Mouse (Mus musculus) intestine, embryonic 14.5 days (tissue): Measurements from ENCODE around the gene Cacna1e. TPM values are rescaled to one million over a fixed set of nuclear protein-coding genes. Genes with fewer than 3 reads are reported as not detected.

ENCODE experiments used
- ATAC-seq: fragments of 200-750 bp; cut with Nextera tagmentation; replicated peaks from 2 replicates; pipeline ENCODE4 v1.8.0; 2017; ENCODE audit warnings: low read depth, moderate number of reproducible peaks, moderate TSS enrichment, moderate library complexity; ENCODE audit not compliant: low FRiP score, low TSS enrichment
- DNase-seq: peaks from one replicate; pipeline ENCODE4 v3.0.0-alpha.2; 2018; ENCODE audit warnings: low spot score
- H3K27ac ChIP-seq: fragments of 300-500 bp; sonication (generic); 2 replicates; pipeline ENCODE4 v1.5.1; 2014; ENCODE audit warnings: low read depth, mild to moderate bottlenecking, control low read depth
- H3K27me3 ChIP-seq: fragments of 300-500 bp; sonication (generic); replicated peaks from 2 replicates; pipeline ENCODE4 v1.6.1; 2014; ENCODE audit warnings: low read length, control low read depth; ENCODE audit not compliant: control insufficient read depth, insufficient read depth
- H3K36me3 ChIP-seq: fragments of 300-500 bp; sonication (generic); 2 replicates; pipeline ENCODE4 v1.6.1; 2014; ENCODE audit warnings: low read length, control low read depth; ENCODE audit not compliant: control insufficient read depth, insufficient read depth
- H3K4me1 ChIP-seq: fragments of 300-500 bp; sonication (generic); replicated peaks from 2 replicates; pipeline ENCODE4 v1.6.1; 2014; ENCODE audit warnings: low read length, control low read depth, mixed read lengths; ENCODE audit not compliant: control insufficient read depth, insufficient read depth
- H3K4me2 ChIP-seq: fragments of 300-500 bp; sonication (generic); 2 replicates; pipeline ENCODE4 v1.6.1; 2014; ENCODE audit warnings: low read length
- H3K4me3 ChIP-seq: fragments of 300-500 bp; sonication (generic); 2 replicates; pipeline ENCODE4 v1.5.1; 2014; ENCODE audit warnings: low read depth, low read length, control low read depth, mixed read lengths
- H3K9ac ChIP-seq: fragments of 300-500 bp; sonication (generic); 2 replicates; pipeline ENCODE4 v1.6.1; 2014; ENCODE audit warnings: mild to moderate bottlenecking, low read length
- H3K9me3 ChIP-seq: fragments of 300-500 bp; sonication (generic); 2 replicates; pipeline ENCODE4 v1.6.1; 2016; ENCODE audit warnings: low read length, control low read depth; ENCODE audit not compliant: control insufficient read depth
- WGBS: fragments of 180-500 bp; shearing (Covaris S2); extraction: QIAGEN DNeasy Blood & Tissue Kit; methylation state at CpG from one replicate; pipeline ENCODE4 v1.1.7; 2014; 5-methylcytosine and 5-hydroxymethylcytosine counted together
- polyA plus RNA-seq: library from polyadenylated mRNA; unstranded; fragments of >200 nt; fragmentation: Nextera tagmentation; extraction: Ambion mirVana; gene quantifications from 2 replicates; pipeline ENCODE4 v1.2.1, GENCODE M21; 2014

The Cacna1e gene
- polyA plus RNA-seq, 1 experiment from 2014 or later: 2.0 TPM

DNA sequence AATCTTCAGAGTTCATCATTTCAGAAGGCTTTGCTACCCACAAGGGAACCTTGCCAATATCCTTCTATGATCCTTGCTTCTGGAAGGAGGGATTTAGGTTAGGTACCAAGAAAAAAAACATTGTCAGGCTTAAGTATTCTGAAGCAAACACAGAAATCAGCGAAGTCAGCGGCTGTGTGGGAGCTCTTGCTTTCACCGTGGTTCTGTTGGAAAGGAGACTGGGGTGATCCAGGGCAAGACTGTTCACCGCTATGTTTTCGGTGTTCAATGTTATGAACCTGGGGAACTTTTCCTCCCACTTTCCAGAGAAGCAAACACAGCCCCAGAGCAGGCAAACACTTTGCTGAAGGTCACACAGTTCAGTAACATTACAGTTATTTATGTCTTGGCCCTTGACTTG is 383.4 kb downstream of the Cacna1e start:
- DNase-seq: no peak
- Histone ChIP-seq H3K27ac (no peak overlapping the region), H3K9me3 (no peaks in the 10 kb centered on the region), H3K9ac (no peak overlapping the region), H3K27me3 (no peaks in the 10 kb centered on the region), H3K4me1 (no peaks in the 10 kb centered on the region), H3K36me3 (no peaks in the 10 kb centered on the region), H3K4me2 (no peak overlapping the region), H3K4me3 (no peak overlapping the region)
- no peak for ATAC-seq
- 56% methylated on average over 5 of the region's 5 CpGs for WGBS

GRCm38 (mm10) chr1:154500187-154500866 is 384.0 kb downstream of the Cacna1e start:
- DNase-seq (no peak), ATAC-seq (no peak)

DNA sequence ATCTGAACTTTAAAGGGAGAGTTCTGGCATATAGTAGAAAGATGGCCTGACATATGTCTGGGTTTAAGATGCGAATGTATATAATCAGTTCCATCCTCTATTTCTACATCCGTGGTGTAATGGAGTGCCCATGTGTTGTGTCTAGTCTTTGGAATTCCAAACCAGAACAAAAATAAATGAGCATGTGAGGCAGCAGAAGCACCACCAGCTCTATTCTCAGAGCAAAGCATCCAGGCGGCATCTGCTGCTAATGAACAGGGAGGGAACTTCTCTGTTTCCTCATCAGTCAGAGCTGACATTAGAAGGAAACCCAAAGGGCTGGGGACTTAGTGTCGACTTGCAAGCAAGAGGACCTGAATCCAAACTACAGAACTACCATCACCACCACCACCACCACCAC is 385.5 kb downstream of the Cacna1e start:
- Histone ChIP-seq H3K36me3 (no peaks in the 10 kb centered on the region), H3K9me3 (no peaks in the 10 kb centered on the region), H3K27me3 (no peaks in the 10 kb centered on the region), H3K4me1 (no peaks in the 10 kb centered on the region), H3K9ac (no peak overlapping the region), H3K27ac (no peak overlapping the region), H3K4me2 (no peak overlapping the region), H3K4me3 (no peak overlapping the region)
- ATAC-seq (no peak), DNase-seq (no peak)
- 60% methylated on average over 4 of the region's 4 CpGs for WGBS

More at GRCm38 (mm10) chr1:154500187-154500866, 384.0 kb downstream of the Cacna1e start:
- H3K4me3 ChIP-seq: no peak overlapping the region
- no peaks in the 10 kb centered on the region for H3K27me3 ChIP-seq
- no peak overlapping the region for H3K9ac ChIP-seq
- WGBS: 46% methylated on average over 3 of the region's 3 CpGs
- H3K4me2 ChIP-seq: no peak overlapping the region
- no peak overlapping the region for H3K27ac ChIP-seq
- no peaks in the 10 kb centered on the region for H3K36me3 ChIP-seq
- H3K4me1 ChIP-seq: no peaks in the 10 kb centered on the region
- no peaks in the 10 kb centered on the region for H3K9me3 ChIP-seq

GRCm38 (mm10) chr1:154491071-154491470 is 393.2 kb downstream of the Cacna1e start:
- H3K4me2 ChIP-seq: no peak overlapping the region
- 0 out of 2 replicates have a peak, but pooled peaks have one; percentile 64 for ATAC-seq
- no peak overlapping the region for H3K27ac ChIP-seq
- H3K4me3 ChIP-seq: no peak overlapping the region
- H3K27me3 ChIP-seq: no peaks in the 10 kb centered on the region
- DNase-seq: no peak
- no peaks in the 10 kb centered on the region for H3K9me3 ChIP-seq
- 0 out of 2 replicates have a peak, but pooled peaks cover 2% of the 10 kb centered on the region for H3K4me1 ChIP-seq
- H3K9ac ChIP-seq: no peak overlapping the region
- 34% methylated on average over 6 of the region's 6 CpGs for WGBS
- H3K36me3 ChIP-seq: no peaks in the 10 kb centered on the region

- H3K27ac ChIP-seq: no peak overlapping the region
- H3K4me2 ChIP-seq: no peak overlapping the region
- H3K27me3 ChIP-seq: no peaks in the 10 kb centered on the region
- DNase-seq (no peak), ATAC-seq (no peak)
- H3K9ac ChIP-seq: no peak overlapping the region
- H3K36me3 ChIP-seq: no peaks in the 10 kb centered on the region
- no peak overlapping the region for H3K4me3 ChIP-seq
- whole genome bisulfite sequencing: 79% methylated on average over 2 of the region's 2 CpGs
- no peaks in the 10 kb centered on the region for H3K9me3 ChIP-seq
- no peaks in the 10 kb centered on the region for H3K4me1 ChIP-seq
These were observed 407.6 kb downstream of the Cacna1e start for GRCm38 (mm10) chr1:154476671-154477070.

- WGBS: 85% methylated on average over 2 of the region's 2 CpGs
- Histone ChIP-seq H3K36me3 (no peaks in the 10 kb centered on the region), H3K9me3 (no peaks in the 10 kb centered on the region), H3K4me1 (no peaks in the 10 kb centered on the region), H3K4me3 (no peak overlapping the region), H3K27ac (no peak overlapping the region), H3K4me2 (no peak overlapping the region), H3K9ac (no peak overlapping the region), H3K27me3 (no peaks in the 10 kb centered on the region)
- ATAC-seq: no peak
- no peak for DNase-seq
These were observed 408.6 kb downstream of the Cacna1e start for GRCm38 (mm10) chr1:154475706-154476105.

GRCm38 (mm10) chr1:154474156-154474555 is 410.1 kb downstream of the Cacna1e start:
- Histone ChIP-seq H3K4me1 (no peaks in the 10 kb centered on the region), H3K9ac (no peak overlapping the region), H3K27me3 (no peaks in the 10 kb centered on the region), H3K4me2 (no peak overlapping the region), H3K27ac (no peak overlapping the region), H3K9me3 (no peaks in the 10 kb centered on the region), H3K4me3 (no peak overlapping the region), H3K36me3 (no peaks in the 10 kb centered on the region)
- no peak for ATAC-seq
- WGBS: 85% methylated on average over 4 of the region's 4 CpGs
- DNase-seq: no peak

DNA sequence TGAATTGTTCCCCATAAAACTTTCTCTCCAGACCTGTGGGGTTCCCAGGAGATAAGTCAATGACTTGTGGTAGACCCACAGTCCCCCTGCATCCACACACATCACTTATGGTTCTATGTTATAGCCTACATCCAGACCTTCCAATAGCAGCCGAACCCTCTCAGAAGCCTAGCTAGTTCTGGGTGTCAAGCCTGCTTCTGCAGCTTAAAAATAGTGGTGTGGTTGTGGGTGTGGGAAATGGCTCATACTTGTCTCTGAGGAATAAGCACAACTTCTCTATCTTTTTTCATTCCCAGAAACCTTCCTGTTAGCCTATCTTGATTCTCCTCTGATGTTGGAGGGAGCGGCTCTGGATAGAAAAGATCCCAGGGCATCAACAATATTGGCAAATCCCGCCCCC is 417.0 kb downstream of the Cacna1e start:
- no peaks in the 10 kb centered on the region for H3K36me3 ChIP-seq
- ATAC-seq (no peak), DNase-seq (no peak)
- H3K4me3 ChIP-seq: no peak overlapping the region
- no peaks in the 10 kb centered on the region for H3K27me3 ChIP-seq
- 83% methylated on average over 3 of the region's 3 CpGs for WGBS
- no peak overlapping the region for H3K9ac ChIP-seq
- H3K27ac ChIP-seq: no peak overlapping the region
- no peak overlapping the region for H3K4me2 ChIP-seq
- no peaks in the 10 kb centered on the region for H3K4me1 ChIP-seq
- H3K9me3 ChIP-seq: no peaks in the 10 kb centered on the region

DNA sequence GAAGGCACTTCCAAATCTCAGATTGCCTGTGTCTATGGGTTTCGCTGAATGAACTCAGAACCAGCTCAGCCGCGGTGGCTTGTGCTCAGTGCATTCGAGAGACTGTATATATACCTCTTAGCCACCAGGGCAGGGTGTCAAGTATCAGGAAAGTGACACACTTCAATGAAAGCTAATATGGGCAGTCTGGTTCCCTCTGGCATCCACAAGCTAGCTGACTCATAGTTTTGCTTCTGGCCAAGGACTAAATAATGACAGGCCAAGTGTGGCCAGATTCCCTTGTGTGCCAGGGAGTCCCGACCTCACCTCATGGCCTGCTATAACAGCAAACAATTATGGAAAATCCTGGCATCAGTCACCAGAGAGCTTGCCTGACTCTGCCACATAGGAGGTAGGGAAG is 422.8 kb downstream of the Cacna1e start:
- ATAC-seq (no peak), DNase-seq (no peak)
- Histone ChIP-seq H3K4me1 (no peaks in the 10 kb centered on the region), H3K4me3 (no peak overlapping the region), H3K27me3 (no peaks in the 10 kb centered on the region), H3K9me3 (no peaks in the 10 kb centered on the region), H3K36me3 (no peaks in the 10 kb centered on the region), H3K4me2 (no peak overlapping the region), H3K9ac (no peak overlapping the region), H3K27ac (no peak overlapping the region)
- WGBS: 87% methylated on average over 5 of the region's 5 CpGs
